8 mouse cellular contexts compared by ENCODE assay signal in the genomic region with DNA sequence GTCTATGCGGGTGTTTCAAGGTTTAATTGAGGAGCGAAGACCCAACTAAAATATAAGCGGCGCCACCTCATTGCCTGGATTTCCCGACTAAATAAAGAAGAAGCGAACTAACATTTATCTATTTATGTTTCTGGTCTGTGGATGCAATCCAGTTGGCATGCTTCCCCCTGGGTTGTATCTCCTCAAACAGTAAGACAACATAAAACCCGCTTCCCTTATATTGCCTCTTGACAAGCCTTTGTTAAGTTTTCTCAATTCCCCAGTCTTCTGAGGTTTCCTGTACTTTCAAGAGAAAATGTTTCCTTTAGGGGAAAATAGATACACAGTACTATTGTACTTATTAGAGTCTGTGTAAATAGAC. TPM values are rescaled to one million over a fixed set of nuclear protein-coding genes. Genes with fewer than 3 reads are reported as not detected.
DNase-seq lines count a peak whose midpoint lies in the region; ATAC-seq and TF ChIP-seq lines count a peak whose summit lies in the region.

No protein-coding gene starts in this region.

- no peak for ATAC-seq in forebrain, postnatal 0 days
- no peak for ATAC-seq in liver, embryonic 16.5 days (ENCODE audit: low read depth)

- no peak for TF ChIP-seq CTCF in layer of hippocampus, adult 2 months (conservative IDR thresholded peaks at IDR 0.05)
- TF ChIP-seq CTCF in forebrain, postnatal 0 days (IDR thresholded peaks at IDR 0.05; ENCODE audit: low read depth), result no peak

- DNase-seq in layer of hippocampus, adult 2 months (ENCODE audit: low spot score in 2 of 2), result no peak
- DNase-seq in layer of hippocampus, postnatal 25 days (ENCODE audit: extremely low spot score in 1 of 2, low spot score in 1 of 2), result no peak
- DNase-seq in NIH3T3 (ENCODE audit: low read depth), result peak; percentile 35
- DNase-seq in forebrain, postnatal 0 days, result no peak
- no peak for DNase-seq in urinary bladder, postnatal 4 days (ENCODE audit: low spot score in 2 of 2)
- no peak for DNase-seq in urinary bladder, postnatal 25 days (ENCODE audit: low spot score)
- DNase-seq in B cell, adult 2 months, result no peak

- peak overlapping the region; percentile 90 for H3K27ac ChIP-seq in layer of hippocampus, adult 2 months
- peak overlapping the region; percentile 95 for H3K27ac ChIP-seq in forebrain, postnatal 0 days (ENCODE audit: low read depth, low read length)
- peak overlapping the region; percentile 92 for H3K27ac ChIP-seq in liver, embryonic 16.5 days (ENCODE audit: low read length)

- peak overlapping the region; percentile 81 for H3K9ac ChIP-seq in forebrain, postnatal 0 days
- peak overlapping the region; percentile 89 for H3K9ac ChIP-seq in liver, embryonic 16.5 days (ENCODE audit: low read depth, low read length)

- H3K4me1 ChIP-seq in forebrain, postnatal 0 days (ENCODE audit: insufficient read depth), result peaks cover 31% of the 10 kb centered on the region
- H3K4me1 ChIP-seq in liver, embryonic 16.5 days (ENCODE audit: control insufficient read depth, low read depth, low read length), result peaks cover 28% of the 10 kb centered on the region

- H3K27me3 ChIP-seq in forebrain, postnatal 0 days (ENCODE audit: insufficient read depth, low read length), result no peaks in the 10 kb centered on the region
- H3K27me3 ChIP-seq in liver, embryonic 16.5 days (ENCODE audit: control insufficient read depth, insufficient read depth, low read depth, low read length), result no peaks in the 10 kb centered on the region

- H3K36me3 ChIP-seq in forebrain, postnatal 0 days (ENCODE audit: insufficient read depth), result peaks cover 13% of the 10 kb centered on the region; the same call in 1 of the 2 replicates
- peaks cover 5% of the 10 kb centered on the region for H3K36me3 ChIP-seq in liver, embryonic 16.5 days (ENCODE audit: control insufficient read depth, insufficient read depth)

- H3K9me3 ChIP-seq in forebrain, postnatal 0 days (ENCODE audit: low read length), result no peaks in the 10 kb centered on the region
- H3K9me3 ChIP-seq in liver, embryonic 16.5 days (replicated peaks; ENCODE audit: control insufficient read depth, low read length), result no peaks in the 10 kb centered on the region

- H3K4me2 ChIP-seq in forebrain, postnatal 0 days (ENCODE audit: low read depth), result peak overlapping the region; percentile 80
- H3K4me2 ChIP-seq in liver, embryonic 16.5 days (ENCODE audit: low read depth, low read length), result peak overlapping the region; percentile 80

- WGBS in forebrain, postnatal 0 days, result 46% methylated on average over 7 of the region's 7 CpGs
- 50% methylated on average over 7 of the region's 7 CpGs for WGBS in liver, embryonic 16.5 days (ENCODE audit: insufficient replicate concordance)

- H3K4me3 ChIP-seq in layer of hippocampus, adult 2 months, result peak overlapping the region; percentile 93
- H3K4me3 ChIP-seq in forebrain, postnatal 0 days (ENCODE audit: low read depth, low read length), result peak overlapping the region; percentile 82
- H3K4me3 ChIP-seq in liver, embryonic 16.5 days (ENCODE audit: low read depth, low read length), result peak overlapping the region; percentile 97

RNA-seq across cellular contexts. Expression of a gene that starts 0.8 kb away (rescaled TPM):
- total RNA-seq in layer of hippocampus, adult 2 months (2021), result 100 to 1,000 TPM; 122 to 130 TPM
- 100 to 1,000 TPM; 119 to 138 TPM for total RNA-seq in layer of hippocampus, postnatal 25 days (2021)
- total RNA-seq in forebrain, postnatal 0 days (2014; rRNA removed), result 143 and 195 TPM in 2 replicates
- 267 and 334 TPM in 2 replicates for polyA plus RNA-seq in forebrain, postnatal 0 days (2015; fragmentation: Nextera tagmentation; extraction: Ambion mirVana)
- polyA plus RNA-seq in liver, embryonic 16.5 days (2015; fragmentation: Nextera tagmentation; extraction: Ambion mirVana), result 108 and 120 TPM in 2 replicates

RNA-seq across cellular contexts. Expression of a gene that starts 1.0 kb away (rescaled TPM):
- total RNA-seq in layer of hippocampus, adult 2 months (2021), result 10 to 100 TPM; 29.1 to 29.6 TPM
- 10 to 100 TPM; 28.5 to 32.7 TPM for total RNA-seq in layer of hippocampus, postnatal 25 days (2021)
- 49.3 and 53.0 TPM in 2 replicates for total RNA-seq in forebrain, postnatal 0 days (2014; rRNA removed)
- 40.2 and 43.9 TPM in 2 replicates for polyA plus RNA-seq in forebrain, postnatal 0 days (2015; fragmentation: Nextera tagmentation; extraction: Ambion mirVana)
- 17.1 and 17.3 TPM in 2 replicates for polyA plus RNA-seq in liver, embryonic 16.5 days (2015; fragmentation: Nextera tagmentation; extraction: Ambion mirVana)

RNA-seq across cellular contexts. Expression of a gene that starts 28.4 kb away (rescaled TPM):
- total RNA-seq in layer of hippocampus, adult 2 months (2021), result 10 to 100 TPM; 15.5 to 23.8 TPM
- 10 to 100 TPM; 19.9 to 20.0 TPM for total RNA-seq in layer of hippocampus, postnatal 25 days (2021)
- 57.9 and 60.8 TPM in 2 replicates for total RNA-seq in forebrain, postnatal 0 days (2014; rRNA removed)
- polyA plus RNA-seq in forebrain, postnatal 0 days (2015; fragmentation: Nextera tagmentation; extraction: Ambion mirVana), result 47.5 and 49.9 TPM in 2 replicates
- 16.3 and 22.7 TPM in 2 replicates for polyA plus RNA-seq in liver, embryonic 16.5 days (2015; fragmentation: Nextera tagmentation; extraction: Ambion mirVana)
